Mouse (Mus musculus): ENCODE measurements around the gene Zfp113.
"Not testable (repeated sequence)": the region's sequence is repeated elsewhere in the genome, so short reads cannot be mapped to it uniquely, and the experiment has no call there.

Gene Zfp113

DNA sequence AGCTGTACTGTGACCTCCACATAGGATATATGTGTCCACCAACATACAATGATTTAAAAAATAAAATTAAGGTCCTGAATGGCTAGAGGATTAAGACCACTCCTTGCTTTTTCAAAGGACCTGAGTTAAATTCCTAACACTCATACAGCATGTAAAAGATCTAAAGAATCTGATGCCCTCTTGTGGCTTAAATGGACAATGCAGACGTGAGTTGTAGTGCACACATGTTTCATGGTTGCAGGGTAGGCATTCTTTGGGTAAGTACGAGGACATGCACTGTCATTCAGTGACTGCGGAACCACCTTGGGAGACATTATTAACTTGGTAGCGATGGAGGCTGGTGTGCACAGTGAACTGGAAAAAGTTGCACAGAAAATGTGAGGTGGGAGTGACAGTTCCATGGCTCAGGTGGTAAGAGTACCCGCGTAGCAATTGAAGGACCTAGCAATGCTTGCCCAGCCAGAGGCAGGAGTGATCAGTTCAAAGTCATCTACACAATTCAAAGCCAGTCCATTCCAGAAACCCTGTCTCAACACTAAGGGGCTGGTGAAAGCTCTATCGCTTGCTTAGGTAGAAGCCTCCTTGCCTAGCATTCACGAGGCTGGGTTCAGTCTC is 17.5 kb downstream of the Zfp113 start:
- no peak for DNase-seq (ENCODE audit: low spot score)

DNA sequence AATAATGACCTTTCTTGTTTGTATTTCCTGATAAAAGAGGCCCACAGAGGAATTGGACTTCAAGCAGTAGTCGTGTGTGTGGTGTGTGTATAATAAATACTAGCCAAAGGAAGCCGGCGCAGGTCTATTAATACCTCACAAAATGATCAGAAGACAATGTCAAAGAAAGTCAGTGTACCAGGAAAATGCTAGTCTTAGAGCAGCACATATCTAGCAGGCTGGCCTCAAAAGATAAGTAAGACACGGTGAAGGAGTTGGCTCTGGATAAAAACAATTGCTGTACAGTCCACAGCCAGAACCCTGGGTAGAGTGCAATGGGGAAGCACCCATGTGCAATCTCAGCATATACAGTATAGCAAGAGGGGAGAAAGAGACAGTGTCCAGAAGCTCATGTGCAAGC is 18.3 kb downstream of the Zfp113 start:
- DNase-seq (ENCODE audit: low spot score), result no peak

DNA sequence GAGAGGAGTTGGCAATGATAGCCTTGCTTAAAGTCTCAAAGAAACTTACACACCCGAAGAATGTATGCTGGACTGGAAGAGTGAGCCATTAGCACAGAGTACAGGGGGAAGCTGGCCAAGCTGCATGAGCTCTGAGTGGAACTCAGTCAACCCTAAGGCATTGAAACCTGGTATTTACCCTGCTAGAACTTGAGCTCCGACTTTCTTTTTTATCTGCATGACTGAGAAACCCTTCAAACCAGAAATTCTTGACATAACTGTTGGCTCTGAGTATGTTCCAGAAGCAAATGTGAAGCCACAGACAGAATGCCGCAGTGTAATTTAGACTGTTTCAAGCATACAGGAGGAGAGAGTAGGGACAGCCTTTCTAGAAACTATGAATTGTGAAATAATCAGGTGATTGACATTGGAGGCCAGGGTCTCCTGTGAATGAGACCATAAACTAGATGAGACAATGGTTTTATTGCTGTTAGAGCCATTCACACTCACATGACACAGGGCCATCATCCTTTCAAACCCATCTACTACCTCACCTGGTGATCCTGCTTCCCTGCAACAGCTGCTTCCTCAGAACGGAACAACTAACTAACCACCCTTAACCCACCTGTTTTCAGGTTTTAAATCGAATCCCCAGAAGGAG is 23.0 kb downstream of the Zfp113 start:
- DNase-seq (ENCODE audit: low spot score), result no peak

DNA sequence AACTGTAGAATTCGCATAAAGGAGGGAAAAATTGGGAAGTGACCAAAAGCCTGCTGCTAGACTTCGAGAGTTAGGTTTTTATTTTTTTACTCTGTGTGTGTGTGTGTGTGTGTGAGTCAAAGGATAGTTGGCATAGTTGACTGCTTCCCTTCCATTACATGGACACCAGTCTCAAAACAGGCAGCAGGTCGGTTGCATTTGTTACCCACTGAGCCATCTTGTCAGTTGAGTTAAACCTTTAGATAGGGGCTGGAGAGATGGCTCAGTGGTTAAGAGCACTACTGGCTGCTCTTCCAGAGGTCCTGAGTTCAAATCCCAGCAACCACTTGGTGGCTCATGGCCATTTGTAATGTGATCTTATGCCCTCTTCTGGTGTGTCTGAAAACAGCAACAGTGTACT is 37.5 kb downstream of the Zfp113 start:
- DNase-seq (ENCODE audit: low spot score), result no peak

DNA sequence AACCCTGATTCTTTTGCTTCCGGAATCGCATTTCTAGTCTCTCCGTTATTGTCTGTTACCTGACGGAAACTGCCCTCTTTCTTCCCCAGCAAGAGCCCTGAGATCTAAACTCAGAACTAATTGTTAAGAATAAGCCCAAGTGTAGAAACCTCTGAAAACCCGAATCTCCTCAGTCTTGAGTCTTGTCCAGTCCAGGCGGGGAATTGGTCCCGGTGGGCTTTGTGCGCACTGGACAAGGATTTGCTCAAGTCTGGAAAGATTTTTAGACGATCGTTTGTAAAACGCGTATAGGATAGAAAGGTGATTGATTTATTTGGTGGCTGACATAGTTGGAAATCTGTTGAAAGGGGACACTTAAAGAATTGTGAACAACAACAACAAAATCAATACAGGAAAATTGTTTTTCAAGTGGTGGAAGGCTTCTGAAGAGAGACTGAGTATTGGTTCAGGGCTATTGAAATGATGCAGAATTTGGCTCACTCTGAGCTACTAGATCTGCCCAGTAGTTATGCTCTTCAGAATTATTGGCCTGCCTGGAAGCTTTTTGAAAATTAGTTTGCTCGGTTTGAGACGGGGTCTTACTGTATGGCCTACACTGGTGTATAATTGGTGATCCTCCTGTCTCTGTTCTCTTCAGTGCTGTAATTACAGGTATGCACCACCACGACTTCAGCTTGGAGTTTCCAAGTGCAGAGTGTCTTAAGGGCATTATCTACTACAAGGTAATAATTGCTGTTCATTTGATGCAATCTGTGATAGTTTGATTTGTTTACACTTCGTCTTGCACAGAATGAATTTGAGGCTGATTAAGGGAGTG is 38.1 kb downstream of the Zfp113 start:
- DNase-seq (ENCODE audit: low spot score), result no peak

DNA sequence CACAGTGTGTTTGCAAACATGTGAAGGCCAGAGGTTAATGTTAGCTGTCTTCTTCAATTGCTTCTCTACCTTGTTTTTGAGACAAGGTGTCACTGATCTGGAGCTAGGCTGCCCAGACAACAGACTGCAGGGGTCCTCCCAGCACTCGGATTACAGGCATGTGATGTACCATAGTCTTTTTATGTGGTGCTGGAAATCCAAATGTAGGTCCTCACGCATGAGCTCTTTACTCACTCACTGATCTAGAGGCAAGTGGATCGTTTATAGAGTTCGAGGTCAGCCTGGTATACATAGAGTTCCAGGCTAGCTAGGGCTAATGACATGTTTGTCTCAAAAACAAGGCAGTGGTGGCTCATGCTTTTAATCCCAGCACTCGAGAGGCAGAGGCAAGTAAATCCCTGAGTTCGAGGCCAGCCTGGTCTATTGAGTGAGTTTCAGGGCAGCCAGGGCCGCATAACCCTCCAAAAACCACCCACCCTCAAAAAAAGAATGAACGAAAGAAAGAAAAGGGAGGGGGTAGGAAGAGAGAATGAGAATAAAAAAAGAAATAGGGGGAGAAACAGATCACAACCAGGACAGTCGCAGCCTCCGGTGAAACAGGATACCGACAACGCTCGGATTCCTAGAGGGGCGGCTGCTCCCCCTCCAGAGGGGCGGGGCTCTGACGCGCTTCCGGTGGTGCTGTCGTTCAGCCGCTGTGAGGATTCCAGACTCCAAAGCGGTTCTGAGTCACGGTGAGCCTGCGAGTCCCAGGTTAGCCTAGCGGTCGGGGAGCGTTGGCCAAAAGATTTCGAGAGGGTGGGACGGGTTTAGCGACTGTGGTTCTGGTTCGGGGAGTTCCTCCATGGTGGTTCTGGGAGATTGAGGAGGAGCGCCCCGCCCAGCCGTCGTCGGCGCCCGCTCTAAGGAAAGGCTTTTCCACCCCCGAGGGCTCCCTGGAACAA is 39.0 kb downstream of the Zfp113 start, which contains the start of gene Zscan21:
Zscan21 (plus strand) TSS at position 649 of the 944 bp plus-strand sequence.
- peak; percentile 87 for DNase-seq (ENCODE audit: low spot score)

DNA sequence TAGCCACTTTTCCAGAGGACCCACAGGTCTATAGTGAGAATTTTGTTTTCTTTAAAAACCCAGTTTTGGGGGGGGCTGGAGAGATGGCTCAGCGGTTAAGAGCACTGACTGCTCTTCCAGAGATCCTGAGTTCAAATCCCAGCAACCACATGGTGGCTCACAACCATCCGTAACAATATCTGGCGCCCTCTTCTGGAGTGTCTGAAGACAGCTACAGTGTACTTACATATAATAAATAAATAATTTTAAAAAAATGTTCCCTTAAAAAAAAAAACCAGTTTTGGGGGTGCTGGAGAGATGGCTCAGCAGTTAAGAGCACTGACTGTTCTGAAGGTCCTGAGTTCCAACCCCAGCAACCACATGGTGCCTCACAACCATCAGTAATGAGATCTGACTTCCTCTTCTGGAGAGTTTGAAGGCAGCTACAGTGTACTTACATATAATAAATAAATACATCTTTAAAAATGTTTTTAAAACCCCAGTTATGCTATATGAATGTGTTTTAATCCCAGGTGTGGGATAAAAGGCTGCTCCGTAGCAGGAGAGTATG is 45.6 kb downstream of the Zfp113 start:
- not testable (repeated sequence) for DNase-seq (ENCODE audit: low spot score)

DNA sequence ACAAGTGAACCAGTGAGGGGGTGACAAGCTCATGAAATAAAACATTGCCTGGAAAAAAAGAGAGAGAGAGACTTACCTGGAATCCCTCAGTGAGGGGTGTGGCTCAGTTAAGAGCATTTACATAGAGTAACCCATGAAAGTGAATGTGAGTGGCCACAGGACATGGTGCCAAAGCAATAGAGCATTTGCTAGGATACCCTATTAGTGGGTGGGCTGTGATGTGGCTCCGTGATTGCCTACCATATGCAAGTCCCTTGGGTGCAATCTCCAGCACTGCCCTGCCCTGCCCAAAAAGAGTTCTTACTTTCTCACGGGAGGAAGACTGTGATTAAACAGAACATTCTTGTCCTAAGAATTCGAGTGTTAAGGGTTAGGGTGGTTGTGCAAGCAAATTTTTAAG is 48.4 kb downstream of the Zfp113 start:
- DNase-seq (ENCODE audit: low spot score), result no peak

DNA sequence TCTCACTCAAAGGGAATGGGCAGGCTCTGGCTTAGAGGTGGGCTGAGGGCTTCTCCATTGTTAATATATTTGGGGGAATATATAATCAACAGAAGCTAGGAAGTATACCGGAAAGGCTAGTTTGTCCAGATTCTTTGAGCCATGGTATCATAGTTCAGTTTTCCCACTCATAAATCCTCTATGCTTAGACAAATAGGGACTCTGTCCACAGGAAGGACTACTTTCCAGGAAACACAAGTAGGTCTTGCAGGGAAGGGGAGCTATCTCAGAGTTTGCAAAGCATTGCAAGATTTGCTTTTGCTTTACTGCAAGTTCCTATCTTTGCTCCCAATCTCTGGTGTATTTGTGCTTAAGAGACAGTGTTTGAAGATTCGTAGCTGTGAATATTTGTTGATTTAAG is 50.6 kb downstream of the Zfp113 start:
- no peak for DNase-seq (ENCODE audit: low spot score)

DNA sequence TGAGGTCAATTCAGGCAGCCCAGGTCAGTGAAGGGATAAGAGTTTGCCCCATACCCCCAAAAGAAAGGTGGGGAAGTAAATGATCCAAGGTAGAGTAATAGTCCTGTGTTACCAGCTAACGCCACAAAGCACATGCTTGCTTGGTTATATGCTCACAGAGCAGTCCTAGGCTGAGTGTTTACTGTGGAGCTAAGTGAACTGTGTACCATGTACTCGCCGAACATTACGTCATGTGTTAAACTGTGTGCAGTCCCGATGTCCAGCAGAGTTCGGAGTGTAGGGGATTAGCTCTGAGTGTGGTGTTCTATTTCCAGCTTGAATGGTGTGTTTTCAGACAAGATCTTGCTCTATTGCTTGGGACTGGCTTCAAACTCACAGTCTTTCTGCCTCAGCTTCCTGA is 61.1 kb downstream of the Zfp113 start:
- DNase-seq (ENCODE audit: low spot score), result no peak

DNA sequence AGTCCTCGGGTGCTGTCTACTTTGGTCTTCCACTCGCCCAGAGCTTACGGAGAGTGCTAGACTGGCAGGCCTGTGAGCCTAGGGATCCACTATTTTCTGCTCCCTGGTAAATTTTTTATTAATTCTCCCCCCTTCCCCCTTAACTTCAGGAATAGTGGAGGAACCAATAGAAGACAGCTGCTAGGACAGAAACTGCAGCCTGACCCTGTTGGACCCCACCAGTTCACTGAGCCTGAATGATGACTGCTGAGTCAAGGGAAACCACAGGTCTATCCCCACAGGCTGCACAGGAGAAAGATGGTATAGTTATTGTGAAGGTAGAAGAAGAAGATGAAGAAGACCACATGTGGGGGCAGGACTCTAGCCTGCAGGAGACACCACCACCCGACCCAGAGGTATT is 62.8 kb downstream of the Zfp113 start:
- no peak for DNase-seq (ENCODE audit: low spot score)

DNA sequence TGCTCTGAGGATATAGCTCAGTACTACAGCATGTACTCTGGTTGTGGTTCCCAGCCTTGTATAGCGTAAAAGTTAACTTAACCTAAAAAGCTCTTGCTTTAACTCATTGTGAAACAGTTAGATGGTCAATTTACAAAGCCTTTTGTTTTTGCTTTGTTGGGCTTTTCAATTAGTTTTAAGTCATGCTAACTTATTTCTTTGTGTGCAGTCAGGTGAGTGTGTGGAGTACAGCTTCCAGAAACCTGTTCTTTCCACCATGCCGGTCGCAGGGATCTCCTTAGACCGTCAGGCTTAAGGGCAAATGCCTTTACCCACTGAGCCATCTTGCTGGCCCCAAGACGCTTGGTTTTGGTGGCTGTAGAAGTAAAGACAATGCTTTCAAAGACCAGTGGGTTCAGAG is 64.8 kb downstream of the Zfp113 start:
- DNase-seq (ENCODE audit: low spot score), result no peak

DNA sequence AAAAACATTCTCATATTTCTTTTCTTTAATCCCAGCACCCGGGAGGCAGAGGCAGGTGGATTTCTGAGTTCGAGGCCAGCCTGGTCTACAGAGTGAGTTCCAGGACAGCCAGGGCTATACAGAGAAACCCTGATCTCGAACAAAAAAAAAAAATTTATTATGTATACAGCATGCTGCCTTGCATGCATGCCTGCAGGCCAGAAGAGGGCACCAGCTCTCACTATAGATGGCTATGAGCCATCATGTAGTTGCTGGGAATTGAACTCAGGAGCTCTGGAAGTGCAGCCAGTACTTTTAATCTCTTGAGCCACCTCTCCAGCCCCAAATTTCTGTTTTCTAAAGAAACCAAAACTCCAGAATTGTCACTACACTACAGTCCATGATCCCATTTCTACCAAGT is 65.3 kb downstream of the Zfp113 start:
- no peak for DNase-seq (ENCODE audit: low spot score)
